Mouse (Mus musculus) left cerebral cortex, adult 8-10 months (tissue): ENCODE results near the gene Gm21974. TPM values are rescaled to one million over a fixed set of nuclear protein-coding genes. Genes with fewer than 3 reads are reported as not detected.
A peak's percentile ranks its signal among the peaks of the same experiment; 100 is the strongest.
"Not testable (repeated sequence)": the region's sequence is repeated elsewhere in the genome, so short reads cannot be mapped to it uniquely, and the experiment has no call there.

Source experiments
- DNase-seq, 2 experiments: peaks; one replicate each; pipeline ENCODE4 v3.0.0; 2022; ENCODE audit warnings: low spot score in 2 of 2
- total RNA-seq, 4 experiments: library from RNA; stranded (reverse); gene quantifications; 2 replicates each; pipeline ENCODE4 v1.2.4; 2022

The Gm21974 gene
- not detected for total RNA-seq

DNA sequence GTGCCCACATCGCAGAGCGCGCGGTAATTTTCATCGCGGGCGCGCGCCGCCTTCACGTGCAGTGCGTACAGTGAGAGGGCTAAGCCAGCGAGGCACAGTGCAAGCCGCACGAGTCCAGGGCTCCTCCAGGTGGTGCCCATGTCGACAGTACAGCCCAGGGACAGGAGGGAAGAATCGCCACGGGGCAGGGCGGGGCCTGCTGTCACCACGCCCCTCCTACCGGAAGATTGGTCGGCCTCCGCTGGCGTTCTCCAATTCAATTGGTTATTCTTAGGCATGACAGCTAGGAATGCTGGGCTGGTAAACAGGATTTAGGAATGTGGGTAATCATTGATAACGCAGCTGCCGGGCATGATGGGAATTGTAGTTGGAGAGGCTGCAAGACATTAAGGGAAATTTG, at the start of gene Gm21974, which contains the start of gene Vkorc1:
TSS of gene Gm21974 (minus strand) at position 13 of the 400 bp plus-strand sequence.
TSS of gene Vkorc1 (minus strand) at position 176 of the 400 bp plus-strand sequence.
- peak; percentile 89 to 97 for DNase-seq

DNA sequence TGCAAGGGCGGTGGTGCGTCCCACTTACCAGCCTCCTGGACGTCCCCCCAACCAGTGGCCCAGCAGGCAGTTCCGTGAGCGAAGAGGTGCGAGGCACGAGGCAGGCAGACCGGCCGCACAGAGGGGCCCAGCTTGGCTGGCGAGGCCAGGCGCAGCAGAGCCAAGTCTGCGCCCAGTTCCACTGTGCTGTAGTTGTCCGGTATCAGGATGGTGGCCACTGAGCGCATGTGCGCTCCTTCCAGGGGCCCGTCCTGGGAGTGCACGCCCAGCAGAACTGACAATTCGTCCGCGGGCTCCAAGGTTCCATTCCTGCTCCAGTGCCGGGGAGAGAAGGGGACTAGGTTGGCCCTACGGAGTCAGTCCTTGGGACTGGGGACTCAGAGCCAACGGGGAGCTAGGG, 49.4 kb upstream of the Gm21974 start:
- DNase-seq = no peak

DNA sequence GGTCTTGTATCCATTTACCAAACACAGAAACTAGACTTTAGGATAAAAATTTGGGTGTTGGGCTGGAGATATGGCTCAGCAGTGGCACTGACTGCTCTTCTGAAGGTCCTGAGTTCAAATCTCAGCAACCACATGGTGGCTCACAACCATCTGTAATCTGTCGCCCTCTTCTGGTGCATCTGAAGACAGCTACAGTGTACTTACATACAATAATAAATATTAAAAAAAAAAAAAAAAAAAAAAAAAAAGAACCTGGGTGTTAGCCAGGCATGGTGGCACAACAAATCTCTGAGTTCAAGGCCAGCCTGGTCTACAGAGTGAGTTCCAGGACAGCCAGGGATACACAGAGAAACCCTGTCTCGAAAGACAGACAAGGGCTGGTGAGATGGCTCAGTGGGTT, 46.8 kb upstream of the Gm21974 start:
- DNase-seq = not testable (repeated sequence)

DNA sequence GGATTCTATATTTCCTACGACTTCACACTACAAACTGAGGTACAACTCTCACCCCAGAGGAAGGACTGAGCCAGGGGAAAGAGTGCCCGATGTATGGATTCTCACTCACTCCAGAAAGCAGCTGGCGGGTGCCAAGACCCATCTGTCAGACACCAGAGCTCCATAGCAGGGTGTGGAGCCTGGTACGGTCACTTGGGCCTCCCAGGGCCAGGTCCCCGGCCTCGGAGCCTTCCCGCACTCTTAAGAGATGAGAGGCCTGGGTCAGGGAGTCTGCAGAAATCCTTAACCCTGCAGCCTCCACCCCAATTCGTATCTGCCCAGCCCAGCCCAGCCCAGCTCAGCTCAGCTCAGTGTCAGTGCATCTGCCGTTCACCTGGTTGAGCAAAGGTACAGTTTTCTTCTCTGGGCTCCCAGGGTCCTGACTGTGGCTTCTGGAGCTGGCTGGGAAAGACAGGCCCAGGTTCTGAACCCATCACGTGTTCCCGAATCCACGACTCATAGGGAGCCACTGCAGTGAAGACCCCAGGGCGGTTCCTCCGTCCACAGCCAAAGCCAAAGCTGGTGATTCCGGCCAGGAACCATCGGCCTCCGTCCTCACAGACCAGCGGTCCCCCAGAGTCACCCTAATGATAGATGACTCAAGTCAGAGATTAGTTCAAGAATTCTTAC, 41.1 kb upstream of the Gm21974 start:
- DNase-seq = no peak

DNA sequence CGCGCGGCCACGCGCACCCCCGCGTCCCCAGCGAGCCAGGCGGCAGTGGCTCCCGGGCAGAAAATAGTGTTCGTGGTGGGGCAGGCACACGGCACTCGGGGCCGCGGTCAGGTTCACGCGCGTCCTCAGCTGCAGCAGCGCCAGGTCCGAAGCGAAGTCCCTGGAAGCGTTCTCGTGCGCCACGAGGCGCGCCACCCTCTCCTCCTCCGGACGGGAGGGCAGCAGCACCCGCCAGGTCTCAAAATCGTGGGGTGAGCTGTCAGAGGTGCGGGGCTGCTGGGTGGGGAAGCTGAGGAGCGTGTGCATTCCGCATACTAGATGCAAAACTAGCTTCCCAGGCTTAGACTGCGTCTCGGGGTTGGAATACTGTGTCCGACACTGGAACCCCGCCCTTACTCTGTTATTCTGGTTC, 40.5 kb upstream of the Gm21974 start:
- DNase-seq = no peak

DNA sequence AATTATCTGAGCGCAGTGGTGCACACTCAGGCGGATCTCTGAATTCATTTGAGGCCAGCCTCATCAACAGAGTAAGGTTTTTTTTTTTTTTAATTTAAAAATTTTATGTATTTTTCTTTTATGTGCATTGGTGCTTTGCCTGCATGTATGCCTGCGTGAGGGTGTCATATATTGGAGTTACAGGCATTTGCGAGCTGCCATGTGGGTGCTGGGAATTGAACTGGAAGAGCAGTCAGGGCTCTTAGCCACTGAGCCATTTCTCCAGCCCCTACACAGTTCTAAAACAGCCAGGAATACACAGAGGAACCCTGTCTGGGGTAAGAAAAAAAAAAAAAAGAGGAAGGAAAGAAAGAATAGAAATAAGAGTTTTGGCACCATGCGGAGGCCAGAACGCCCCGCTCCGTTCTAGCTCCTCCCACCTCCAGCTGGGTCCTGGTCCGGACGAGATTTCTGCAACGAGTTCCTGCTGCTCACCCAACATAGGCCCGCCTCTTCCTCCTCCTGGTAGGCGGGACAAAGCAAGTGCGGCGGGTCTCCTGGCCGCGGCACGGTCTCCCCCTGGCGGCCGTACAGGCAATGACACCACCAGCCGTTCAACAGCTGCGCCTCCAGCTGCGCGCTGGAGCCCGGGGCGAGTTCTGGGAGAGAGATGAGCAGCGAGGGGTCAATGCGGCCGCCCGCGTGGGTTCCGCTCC, 39.9 kb upstream of the Gm21974 start:
- DNase-seq = peak; percentile 94

DNA sequence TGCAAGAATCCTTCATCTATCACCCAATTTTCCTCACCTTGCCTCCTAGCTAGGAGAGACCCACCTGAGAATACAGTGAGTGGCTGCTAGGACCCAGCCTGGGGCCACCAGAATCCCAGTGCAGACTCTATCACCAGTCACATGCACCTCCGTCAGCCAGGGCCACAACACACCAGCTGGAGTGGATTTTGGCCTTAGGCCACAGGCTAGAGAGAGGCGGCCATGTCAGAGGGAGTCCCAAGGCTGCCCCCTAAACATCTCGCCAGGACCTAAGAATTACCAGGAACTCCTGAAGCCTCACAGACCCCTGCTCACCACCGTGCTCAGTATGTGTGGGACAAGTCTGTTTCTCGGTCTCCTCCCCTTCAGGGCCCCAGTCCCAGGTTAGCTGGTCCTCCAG, 38.8 kb upstream of the Gm21974 start:
- no peak for DNase-seq

DNA sequence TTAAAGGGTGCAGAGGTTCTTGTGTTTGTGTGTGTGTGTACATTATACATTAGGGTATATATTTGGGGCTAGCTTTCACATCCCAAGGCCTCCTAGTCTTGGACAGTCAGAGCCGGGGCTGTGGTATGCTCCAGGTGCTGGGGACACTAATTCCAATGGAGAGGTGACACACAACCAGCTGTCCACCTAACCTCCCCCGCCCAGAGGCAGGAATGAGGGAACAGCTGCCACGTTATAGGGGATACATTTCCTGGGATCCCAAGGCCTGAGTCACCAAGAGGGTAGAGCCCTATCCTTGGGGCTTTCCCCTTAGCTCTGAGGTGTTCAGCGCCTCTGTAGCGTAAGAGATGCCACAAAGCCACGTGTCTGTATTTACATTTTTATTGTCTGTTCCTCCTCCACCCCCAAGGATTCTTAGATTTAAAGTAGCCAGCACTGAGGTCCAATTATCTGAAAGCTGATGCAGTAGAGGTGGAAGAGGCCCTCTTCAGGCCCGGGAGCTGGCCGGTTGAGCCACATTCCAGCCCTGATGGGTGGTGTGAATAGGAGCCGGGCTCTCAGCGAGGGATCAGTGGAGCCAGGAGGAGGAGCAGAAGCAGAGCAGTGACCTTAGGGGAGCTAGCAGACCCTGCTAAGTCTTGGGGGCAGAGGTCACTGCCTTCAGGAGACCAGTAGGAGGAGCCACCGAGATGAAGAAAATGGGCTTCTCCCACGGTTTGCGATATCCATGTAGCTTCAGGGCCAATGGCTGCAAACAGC, 37.2 kb upstream of the Gm21974 start:
- no peak for DNase-seq

DNA sequence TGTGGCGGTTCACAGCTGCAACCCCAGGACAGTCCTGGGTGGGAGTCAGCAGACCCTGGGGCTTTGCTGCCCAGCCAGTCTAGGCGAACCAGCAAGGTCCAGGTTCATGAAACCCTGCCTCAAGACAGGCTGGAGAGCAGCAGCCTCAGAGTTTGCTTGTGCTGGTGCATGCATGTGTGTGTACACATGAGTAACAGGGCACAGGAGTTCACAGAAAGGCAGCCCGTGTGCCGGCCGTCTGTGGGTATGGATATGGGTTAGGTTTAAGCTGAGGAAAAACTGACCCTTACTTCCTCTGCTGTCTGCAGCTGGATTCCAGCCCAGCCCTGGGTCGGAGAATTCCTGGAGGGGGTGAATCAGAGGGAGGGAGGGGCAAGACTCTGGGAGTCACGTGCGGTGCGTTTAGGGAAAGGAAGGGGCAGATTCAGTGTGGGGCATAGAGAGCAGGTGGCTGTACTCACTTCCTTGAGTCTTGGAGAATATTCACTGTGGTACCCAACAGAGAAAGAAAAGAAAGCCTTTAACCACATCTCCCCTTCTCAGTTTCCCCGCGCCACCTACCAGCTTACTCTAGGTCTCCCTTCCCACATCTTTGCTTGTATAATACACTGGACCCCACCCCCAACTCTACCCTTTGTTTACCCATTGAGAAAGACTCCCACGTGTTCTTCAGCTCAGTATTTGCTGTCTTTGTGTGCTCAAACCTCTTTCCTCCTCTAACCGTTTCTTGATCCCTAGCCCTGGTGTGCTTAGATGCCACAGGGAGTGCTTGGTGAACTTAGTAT, 36.3 kb upstream of the Gm21974 start:
- no peak for DNase-seq

DNA sequence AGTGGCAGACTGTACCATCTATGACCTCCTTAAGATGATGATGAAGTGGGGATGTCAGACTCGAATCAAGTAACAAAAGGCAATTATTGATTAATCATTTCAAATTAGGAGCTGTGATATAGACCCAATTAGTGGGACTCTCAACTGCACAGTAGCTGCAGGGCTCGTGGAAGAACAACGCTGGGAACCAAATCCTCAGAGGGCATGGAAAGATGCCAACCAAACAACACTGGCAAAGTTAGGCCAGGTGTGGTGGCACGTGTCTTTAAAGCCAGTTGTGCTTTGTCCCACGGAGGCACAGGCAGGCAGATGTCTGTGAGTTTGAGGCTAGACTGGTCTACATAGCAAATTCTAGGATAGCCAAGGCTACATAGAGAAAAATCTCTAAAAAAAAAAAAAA, 35.4 kb upstream of the Gm21974 start:
- DNase-seq = no peak

DNA sequence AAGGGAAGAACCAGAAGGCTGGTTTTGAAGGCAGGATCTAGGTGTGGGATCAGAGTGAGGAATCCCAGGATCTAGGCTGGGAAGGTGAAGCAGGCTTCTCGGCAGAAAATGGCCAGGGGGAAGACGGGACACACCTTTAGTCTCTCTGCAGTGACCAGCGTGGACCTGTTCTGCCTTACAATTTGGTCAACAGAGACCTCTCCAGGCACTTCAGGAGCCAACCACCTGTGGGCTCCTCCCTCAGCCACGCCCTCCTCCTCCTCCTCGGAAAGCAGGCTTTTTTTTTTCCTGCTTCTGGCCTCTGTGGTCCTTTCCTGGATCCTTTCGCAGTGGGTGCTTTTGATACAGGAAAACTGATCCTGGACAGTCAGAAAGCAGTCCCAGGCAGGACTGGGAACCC, 34.7 kb upstream of the Gm21974 start, which contains the start of gene Prss8:
TSS of gene Prss8 (minus strand) at position 182 of the 400 bp plus-strand sequence.
- no peak for DNase-seq

DNA sequence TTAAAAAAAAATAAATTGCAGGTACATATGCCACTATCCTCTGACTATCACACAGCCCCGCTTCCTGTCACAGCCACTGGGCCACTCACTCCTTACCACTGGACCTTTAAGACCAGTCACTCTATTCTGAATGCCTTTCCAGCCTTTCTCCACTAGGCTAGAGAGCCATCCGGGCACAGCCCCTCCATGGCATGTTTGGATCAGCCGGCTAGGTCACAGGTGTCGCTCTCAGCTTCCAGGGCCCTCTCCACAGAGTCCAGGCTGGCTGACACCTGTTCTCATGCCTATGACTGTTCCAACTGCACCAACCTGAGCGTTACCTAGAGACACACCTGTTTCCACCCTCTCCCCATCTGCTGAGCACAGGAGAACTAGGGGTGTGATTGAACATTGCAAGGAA, 33.3 kb upstream of the Gm21974 start:
- DNase-seq = no peak

DNA sequence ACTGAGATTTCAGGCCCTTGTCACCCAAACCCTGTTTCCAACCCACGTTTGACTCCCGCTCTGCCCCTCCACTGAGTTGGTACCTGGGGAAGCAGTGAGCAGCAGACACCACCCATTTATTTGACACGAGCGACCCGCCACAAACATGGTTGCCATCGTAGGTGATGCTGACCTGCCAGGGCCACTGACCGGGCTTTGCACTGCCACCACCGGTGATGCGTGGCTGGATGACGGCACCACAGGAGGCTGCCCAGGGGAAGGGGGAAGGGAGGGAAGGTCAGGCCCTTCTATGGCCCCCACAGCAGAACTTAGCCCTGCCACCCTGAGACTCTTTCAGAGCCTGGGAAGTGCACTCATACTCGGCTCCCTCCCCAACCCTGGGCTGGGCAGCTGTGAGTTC, 32.5 kb upstream of the Gm21974 start:
- DNase-seq = no peak

DNA sequence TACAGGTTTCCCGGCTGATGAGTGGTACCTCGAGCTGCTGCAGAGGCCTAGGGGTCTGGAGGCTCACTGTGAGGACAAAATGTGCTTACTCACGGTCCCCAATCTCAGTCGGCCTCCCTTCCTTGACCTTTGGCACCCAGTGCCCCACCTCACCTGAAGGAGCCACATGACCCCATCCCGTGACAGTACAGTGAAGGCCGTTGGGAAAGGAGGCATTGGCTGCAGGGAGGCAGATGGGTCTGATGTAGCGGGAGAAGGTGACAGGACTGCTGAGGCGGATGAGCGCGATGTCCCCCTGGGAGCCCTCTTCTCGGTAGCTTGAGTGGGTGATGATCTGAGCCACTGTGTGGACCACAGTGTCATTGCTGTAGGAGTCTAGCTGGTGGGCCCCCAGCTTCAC, 31.6 kb upstream of the Gm21974 start:
- DNase-seq = no peak

DNA sequence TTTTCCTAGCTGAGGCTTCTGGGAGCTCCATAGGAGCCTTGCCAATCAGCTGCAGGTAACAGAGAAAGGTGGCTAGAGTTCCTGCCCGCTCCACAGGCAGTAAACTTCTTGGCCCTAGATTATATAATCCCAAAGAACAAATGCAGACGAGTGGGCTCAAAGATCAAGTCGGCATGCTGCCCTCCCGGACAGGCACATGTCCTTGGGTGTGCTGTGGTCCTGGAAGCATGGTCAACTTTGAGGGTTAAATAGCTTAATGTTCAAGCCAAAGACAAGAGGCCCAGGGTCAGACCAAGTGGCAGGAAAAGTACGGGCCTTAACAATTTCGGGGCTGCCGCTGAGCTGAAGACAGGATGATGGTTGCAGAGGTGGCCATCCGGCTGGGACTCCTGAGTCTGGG, 30.8 kb upstream of the Gm21974 start:
- no peak for DNase-seq

DNA sequence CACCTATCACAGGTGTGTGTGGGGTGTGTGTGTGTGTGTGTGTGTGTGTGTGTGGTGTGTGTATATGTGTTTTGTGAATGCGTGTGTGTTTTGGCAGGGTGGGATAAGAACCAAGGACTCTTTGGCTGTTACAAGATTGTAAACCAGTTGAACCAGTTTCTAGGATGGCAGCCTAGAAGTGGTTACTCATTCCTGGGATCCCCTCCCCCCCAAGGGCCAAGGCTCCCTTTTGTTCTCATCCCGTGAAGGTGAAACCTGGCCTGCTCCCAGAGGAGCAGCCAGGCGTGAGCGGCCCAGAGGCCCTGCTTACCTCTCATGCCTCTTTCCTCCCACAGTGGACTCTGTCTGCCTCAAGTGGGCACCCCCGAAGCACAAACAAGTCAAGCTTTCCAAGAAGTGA, 30.0 kb upstream of the Gm21974 start:
- DNase-seq = no peak

DNA sequence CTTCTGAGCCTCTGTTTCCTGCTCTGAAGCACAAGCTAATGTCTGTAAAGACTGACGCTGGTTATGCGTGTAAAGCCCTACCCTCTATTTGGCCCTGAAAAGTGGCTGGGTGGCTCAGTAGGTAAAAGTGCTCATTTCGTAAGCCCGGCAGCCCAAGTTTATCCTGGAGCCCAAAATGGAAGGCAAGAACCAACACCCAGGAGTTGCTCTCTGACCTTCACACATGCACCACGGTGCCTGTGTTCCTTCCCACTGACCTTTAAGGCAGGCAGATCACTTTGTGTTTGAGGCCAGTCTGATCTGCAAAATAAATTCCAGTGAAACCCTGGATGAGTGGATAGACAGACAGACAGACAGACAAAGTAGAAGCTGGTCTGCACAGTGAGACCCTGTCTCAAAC, 28.5 kb upstream of the Gm21974 start:
- no peak for DNase-seq

DNA sequence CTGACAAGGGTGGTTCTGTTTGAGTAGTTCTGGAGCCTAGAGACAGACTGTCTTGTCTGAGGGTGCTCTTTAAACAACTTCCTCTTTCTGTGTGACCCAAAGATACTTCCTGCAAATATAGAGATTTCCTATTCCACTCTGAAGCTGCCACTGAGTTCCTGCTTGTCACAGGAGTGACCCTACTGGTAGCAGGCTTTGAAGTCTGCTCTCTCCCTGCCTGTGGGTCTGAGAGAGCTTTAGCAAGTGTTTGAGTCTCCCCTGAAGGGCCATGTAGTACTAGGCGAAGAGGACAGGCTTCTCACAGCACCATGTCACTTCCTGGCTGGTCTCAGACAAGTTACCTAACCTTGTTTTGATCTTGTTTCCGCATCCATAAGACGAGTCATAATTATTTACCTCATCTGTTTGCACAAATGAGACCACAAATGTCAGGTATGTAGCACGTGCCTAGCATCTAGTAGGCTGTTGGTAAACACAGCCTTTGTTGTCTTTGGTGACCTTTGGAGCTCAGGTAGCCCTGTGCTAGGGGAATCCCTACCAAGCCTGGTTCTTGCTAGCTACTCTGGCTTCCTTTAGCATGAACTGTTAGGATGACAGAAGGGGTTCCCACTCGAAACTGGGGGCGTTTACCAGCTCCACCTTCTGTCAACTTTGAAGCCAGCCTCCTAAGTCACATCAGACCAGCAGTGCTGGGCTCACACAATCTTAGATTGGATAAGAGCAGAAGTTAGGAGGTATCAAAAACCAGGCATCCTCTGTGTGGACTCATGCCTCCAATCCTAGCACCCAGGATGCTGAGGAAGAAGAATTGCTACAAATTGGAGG, 27.4 kb upstream of the Gm21974 start:
- no peak for DNase-seq

DNA sequence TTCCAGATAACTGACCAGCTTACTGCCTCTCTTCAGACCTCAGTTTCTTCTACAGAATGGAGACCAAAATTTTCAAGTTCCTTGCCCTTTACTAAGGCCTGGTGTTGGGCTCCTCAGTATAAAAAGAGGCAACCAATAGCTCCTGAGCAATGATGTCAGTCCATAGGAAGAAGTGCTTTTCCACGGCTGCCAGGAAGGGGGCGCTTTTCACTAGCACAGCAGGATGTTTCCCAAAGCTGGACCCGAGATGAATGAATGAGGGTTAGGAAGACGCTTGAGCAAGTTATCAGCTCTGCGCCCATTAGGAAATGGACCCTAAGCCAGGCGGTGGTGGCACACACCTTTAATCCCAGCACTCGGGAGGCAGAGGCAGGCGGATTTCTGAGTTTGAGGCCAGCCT, 26.3 kb upstream of the Gm21974 start:
- no peak for DNase-seq

DNA sequence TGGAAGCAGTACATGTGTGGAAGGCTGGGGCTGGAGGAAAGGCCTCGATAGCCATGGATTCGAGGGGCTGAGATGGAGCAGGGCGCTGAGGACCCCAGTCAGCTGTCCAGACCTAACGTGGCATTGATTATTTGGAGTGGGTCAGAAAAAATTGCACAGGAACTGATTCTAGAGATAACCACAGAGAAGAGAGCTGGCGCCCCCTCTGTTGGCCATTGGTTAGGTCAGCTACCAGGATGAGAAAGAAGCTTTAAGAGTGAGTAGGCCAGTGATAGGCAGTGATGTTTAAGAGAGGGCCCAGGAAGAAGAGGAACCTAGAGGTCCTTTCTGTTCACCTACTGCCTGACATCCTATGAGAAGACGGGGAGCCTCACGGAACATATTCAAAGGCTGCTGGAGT, 24.0 kb upstream of the Gm21974 start:
- DNase-seq = no peak

DNA sequence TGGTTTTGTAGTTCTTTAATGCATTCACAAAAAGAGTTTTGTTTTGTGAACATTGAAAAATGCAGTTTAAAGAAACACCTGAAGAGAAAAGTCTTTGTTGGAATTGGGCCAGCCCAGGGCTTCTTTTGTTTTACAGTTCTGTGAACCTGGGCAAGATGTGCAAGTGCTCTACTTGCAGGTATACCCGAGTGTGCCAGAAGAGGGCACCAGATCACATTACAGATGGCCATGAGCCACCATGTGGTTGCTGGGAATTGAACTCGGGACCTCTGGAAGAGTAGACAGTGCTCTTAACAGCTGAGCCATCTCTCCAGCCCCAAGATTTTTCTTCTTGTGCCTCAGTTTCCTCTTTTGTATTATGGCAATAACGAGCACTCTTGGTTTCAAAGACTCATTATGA, 22.9 kb upstream of the Gm21974 start:
- no peak for DNase-seq
